Mouse (Mus musculus) gastrocnemius, postnatal 25 days (tissue): ENCODE measurements at regions not wholly inside any gene's neighbourhood (a gene's known extent, or its start where the extent isn't known, plus 50 kb on each side); places are given as distances from the start of the nearest gene placed in this dataset.
"Not testable (repeated sequence)": the region's sequence is repeated elsewhere in the genome, so short reads cannot be mapped to it uniquely, and the experiment has no call there.

Source experiments
- DNase-seq: peaks from one replicate; pipeline ENCODE4 v3.0.0; 2022
- microRNA-seq, 2 experiments: library from miRNA; unstranded; fragments of <30 nt; microRNA quantifications; one replicate each; pipeline ENCODE4 v1.2.0; 2021; ENCODE audit warnings: borderline replicate concordance in 2 of 2

DNA sequence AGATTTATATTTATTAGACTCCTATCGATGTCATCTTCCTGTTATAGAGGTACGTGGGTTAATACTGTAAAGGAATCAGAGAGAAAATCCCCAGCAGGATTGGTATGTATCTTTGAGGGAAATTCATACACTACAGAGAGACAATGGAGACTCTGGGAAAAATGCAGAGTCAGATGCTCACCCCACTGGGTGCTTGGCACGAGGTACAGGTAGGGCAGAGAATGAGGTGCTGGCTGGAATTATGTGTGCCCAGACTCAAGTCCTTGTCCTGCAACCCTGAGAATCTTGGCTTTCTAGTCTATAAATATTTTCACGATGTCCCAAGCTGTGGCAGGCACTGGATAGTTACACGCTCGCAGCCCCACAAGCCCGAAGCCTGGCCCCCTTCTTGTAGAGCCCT is 57.8 kb upstream of the Cry1 start:
- no peak for DNase-seq

- DNase-seq: no peak
Measured at GRCm38 (mm10) chr10:85243556-85243955, 58.7 kb upstream of the Cry1 start.

GRCm38 (mm10) chr10:85265746-85266145 is 80.9 kb upstream of the Cry1 start:
- DNase-seq: no peak

- no peak for DNase-seq
Measured at GRCm38 (mm10) chr10:85266148-85266547, 81.3 kb upstream of the Cry1 start.

DNA sequence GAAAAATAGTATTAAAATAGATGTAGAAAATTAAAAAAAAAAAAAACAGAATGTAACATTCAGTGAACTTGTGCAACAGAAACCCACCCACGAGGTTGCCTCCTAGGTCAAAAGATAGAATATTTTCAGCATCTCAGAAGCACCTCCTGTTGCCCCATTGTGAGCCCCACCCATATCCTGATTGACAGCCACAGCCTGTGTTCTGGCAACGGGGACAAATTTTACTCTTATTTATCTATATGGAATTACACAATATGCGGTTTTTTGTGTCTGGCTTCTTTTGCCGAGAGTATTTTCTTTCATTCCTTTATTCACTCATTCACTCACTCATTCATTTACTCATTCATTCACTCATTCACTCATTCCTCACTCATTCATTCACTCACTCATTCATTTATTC is 81.9 kb upstream of the Cry1 start:
- DNase-seq: no peak

GRCm38 (mm10) chr10:85270209-85270608 is 85.3 kb upstream of the Cry1 start:
- DNase-seq: no peak

- no peak for DNase-seq
Measured at GRCm38 (mm10) chr10:85276793-85277192, 91.9 kb upstream of the Cry1 start.

- no peak for DNase-seq
Measured at GRCm38 (mm10) chr10:85291733-85292476, 94.7 kb upstream of the Btbd11 start.

- no peak for DNase-seq
Measured at GRCm38 (mm10) chr10:85292477-85292855, 94.1 kb upstream of the Btbd11 start.

- DNase-seq: no peak
Measured at GRCm38 (mm10) chr10:85293071-85293783, 93.4 kb upstream of the Btbd11 start.

DNA sequence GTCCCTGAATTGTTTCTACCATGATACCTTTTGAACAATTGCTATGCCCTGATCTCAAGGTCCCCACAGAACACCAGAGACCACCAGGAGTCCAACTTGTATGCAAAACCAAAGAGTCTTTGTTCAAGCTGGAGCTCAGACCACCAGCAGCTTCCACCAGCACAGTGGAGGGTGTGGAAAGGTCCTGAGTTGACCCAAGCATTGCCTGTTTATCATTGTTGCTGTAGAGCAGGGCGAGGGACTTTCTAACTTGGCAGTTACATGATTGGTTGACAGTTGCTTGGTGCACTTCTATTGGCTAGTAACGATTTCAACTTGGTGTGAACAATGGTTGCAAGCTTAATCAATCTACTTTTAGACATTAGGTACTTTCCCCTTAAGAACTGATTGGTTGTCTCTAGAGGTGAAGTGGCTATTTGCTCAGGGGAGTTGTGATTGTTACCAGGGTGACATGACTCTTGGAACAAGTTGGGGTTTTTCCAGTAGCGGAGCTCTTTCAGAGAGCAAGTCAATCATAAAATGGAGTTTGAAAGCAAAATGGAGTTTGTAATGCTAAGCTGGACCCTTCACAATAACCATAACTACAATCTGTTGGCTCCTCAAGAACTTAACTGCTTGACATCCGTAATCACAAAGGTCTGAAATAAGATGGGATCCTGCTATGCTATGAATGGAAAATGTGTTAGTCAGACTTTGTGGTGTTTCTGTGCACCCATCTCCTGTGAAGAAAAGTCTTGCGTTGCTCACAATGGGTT is 91.3 kb upstream of the Btbd11 start:
- no peak for DNase-seq

GRCm38 (mm10) chr10:85311781-85312180 is 74.8 kb upstream of the Btbd11 start:
- DNase-seq: no peak

DNA sequence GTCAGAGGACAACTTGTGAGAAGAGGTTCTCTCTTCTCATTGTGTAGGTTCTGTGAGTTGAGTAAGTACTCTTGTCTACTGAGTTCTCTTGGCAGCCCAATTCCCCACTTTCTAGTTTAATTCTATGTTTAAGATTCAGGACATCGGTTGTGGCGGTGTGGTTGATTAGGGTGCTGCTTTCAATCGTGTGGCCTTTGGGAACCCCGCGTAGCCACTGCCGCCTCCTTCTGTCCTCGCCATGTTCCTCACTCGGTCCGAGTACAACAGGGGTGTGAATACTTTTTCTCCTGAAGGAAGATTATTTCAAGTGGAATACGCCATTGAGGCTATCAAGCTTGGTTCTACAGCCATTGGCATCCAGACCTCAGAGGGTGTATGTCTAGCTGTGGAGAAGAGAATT is 73.3 kb upstream of the Btbd11 start:
- not testable (repeated sequence) for DNase-seq

GRCm38 (mm10) chr10:85320971-85321370 is 65.6 kb upstream of the Btbd11 start:
- peak; percentile 42 for DNase-seq

DNA sequence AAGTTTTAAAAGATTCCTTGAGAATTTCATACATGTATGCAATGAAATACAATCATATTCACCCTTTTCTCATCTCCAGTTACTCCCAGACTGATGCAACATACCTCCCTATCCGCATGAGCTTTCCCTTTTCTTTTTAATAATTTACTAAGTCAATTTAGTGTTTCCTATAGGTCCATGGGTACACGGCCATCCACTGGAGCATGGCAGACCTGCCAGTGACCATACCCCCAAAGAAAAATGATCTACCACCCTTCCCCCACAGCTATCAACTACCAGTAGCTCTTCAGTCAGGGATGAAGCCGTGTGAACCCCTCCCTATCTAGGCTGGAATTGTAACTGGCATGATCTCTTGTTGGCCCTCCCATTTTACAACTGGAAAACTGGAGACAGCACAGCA is 64.3 kb upstream of the Btbd11 start:
- no peak for DNase-seq

- no peak for DNase-seq
Measured at GRCm38 (mm10) chr10:85329382-85329781, 57.2 kb upstream of the Btbd11 start.

- DNase-seq: peak; percentile 54
Measured at GRCm38 (mm10) chr10:85330938-85331691, 55.5 kb upstream of the Btbd11 start.

Small RNA genes lying in the stretch of these regions (microRNA-seq; reads per million reads assigned to microRNA genes)
- gene Gm27392: 0 reads per million in 2 experiments
